Mouse (Mus musculus) bone marrow macrophage, adult 2 months (primary cell): Measurements from ENCODE around the gene Myl12a.

Source experiments
- CTCF ChIP-seq: IDR thresholded peaks from 2 replicates; pipeline ENCODE4 v1.5.1; 2012; ENCODE audit warnings: low read depth, mild to moderate bottlenecking, low read length, moderate library complexity
- POLR2A ChIP-seq: IDR thresholded peaks from 2 replicates; pipeline ENCODE4 v1.6.1; 2012; ENCODE audit warnings: mild to moderate bottlenecking, low read depth, low read length, borderline replicate concordance

- no peak for TF ChIP-seq CTCF
- no peak for TF ChIP-seq POLR2A
Observed at GRCm38 (mm10) chr17:71001699-71002080, 988 bp downstream of the Myl12a start.
